Comparison of ENCODE assay signal across 7 mouse cellular contexts in genomic region chr12:70495282-70495922, GRCm38 (mm10). TPM values are rescaled to one million over a fixed set of nuclear protein-coding genes. Genes with fewer than 3 reads are reported as not detected.
A peak's percentile ranks its signal among the peaks of the same experiment; 100 is the strongest.
DNase-seq lines count a peak whose midpoint lies in the region; ATAC-seq and TF ChIP-seq lines count a peak whose summit lies in the region.

No protein-coding gene starts in this region.

- TF ChIP-seq CTCF in lung, adult 2 months (IDR thresholded peaks at IDR 0.05; ENCODE audit: insufficient read depth, low read length): peak; percentile 37; the same call in 1 of the 2 replicates

- no peak for TF ChIP-seq POLR2A in lung, adult 2 months (IDR thresholded peaks at IDR 0.05; ENCODE audit: borderline replicate concordance, extremely low read depth, low read depth, low read length)

- peak; percentile 38; the same call in 1 of the 2 replicates for ATAC-seq in forebrain, embryonic 14.5 days
- ATAC-seq in erythroid progenitor cell, adult 5-6 weeks (replicated peaks; ENCODE audit: low FRiP score, poor library complexity, severe bottlenecking): no peak

- no peaks in the 10 kb centered on the region for H3K4me1 ChIP-seq in forebrain, embryonic 14.5 days (ENCODE audit: control insufficient read depth, insufficient read depth, low read length)
- H3K4me1 ChIP-seq in lung, adult 2 months (ENCODE audit: control insufficient read depth, insufficient read depth, low read length): no peaks in the 10 kb centered on the region

- intact Hi-C loops in left cerebral cortex, postnatal 14 days (cut with DNase I): loop anchor here (1.0 to 5.0 kb wide), 2 partner anchors 127 to 415 kb away; no protein-coding TSS in a partner anchor

- peak; percentile 38 to 57 for DNase-seq in left cerebral cortex, postnatal 14 days (ENCODE audit: low spot score in 2 of 2)
- DNase-seq in left cerebral cortex, adult 8-10 months (ENCODE audit: low spot score in 2 of 2): no peak
- peak; percentile 53 for DNase-seq in cerebellum, adult 9-10 months
- DNase-seq in forebrain, embryonic 14.5 days (ENCODE audit: low spot score): peak; percentile 70
- peak; percentile 10 for DNase-seq in lung, adult 2 months
- DNase-seq in thymus, postnatal 36 days: no peak

- H3K27me3 ChIP-seq in forebrain, embryonic 14.5 days (replicated peaks; ENCODE audit: control insufficient read depth, insufficient read depth, low read length): no peaks in the 10 kb centered on the region

- no peak overlapping the region for H3K4me3 ChIP-seq in forebrain, embryonic 14.5 days (ENCODE audit: low read depth, low read length)
- no peak overlapping the region for H3K4me3 ChIP-seq in lung, adult 2 months (replicated peaks; ENCODE audit: extremely low read depth, low read depth, low read length)

- H3K27ac ChIP-seq in forebrain, embryonic 14.5 days (ENCODE audit: low read depth, low read length): no peak overlapping the region

- H3K4me2 ChIP-seq in forebrain, embryonic 14.5 days (ENCODE audit: low read length): no peak overlapping the region

- H3K36me3 ChIP-seq in forebrain, embryonic 14.5 days (ENCODE audit: control insufficient read depth, insufficient read depth, low read length): no peaks in the 10 kb centered on the region

- no peaks in the 10 kb centered on the region for H3K9me3 ChIP-seq in forebrain, embryonic 14.5 days (replicated peaks; ENCODE audit: control insufficient read depth, low read length)

- 24% methylated on average over 4 of the region's 4 CpGs for WGBS in forebrain, embryonic 14.5 days
- WGBS in lung, adult 2 months: 46% methylated on average over 4 of the region's 4 CpGs

- H3K9ac ChIP-seq in forebrain, embryonic 14.5 days (ENCODE audit: low read length): no peak overlapping the region

RNA-seq across cellular contexts. Expression of gene Tmx1, which starts 42.5 kb away (rescaled TPM):
- total RNA-seq in left cerebral cortex, postnatal 14 days (2021): 10 to 100 TPM; 32.9 to 35.9 TPM
- total RNA-seq in left cerebral cortex, adult 8-10 months (2022): 10 to 100 TPM; 30.5 to 33.6 (median 31.4) TPM
- 87.5 and 93.9 TPM in 2 replicates for polyA plus RNA-seq in forebrain, embryonic 14.5 days (2014; fragmentation: Nextera tagmentation; extraction: Ambion mirVana)
- 5.2 and 9.1 TPM in 2 replicates for polyA plus RNA-seq in lung, adult 2 months (2012; rRNA removed)
- 145 and 206 TPM in 2 replicates for total RNA-seq in erythroid progenitor cell, adult 5-6 weeks (2015; ENCODE audit: low replicate concordance)
- total RNA-seq in erythroid progenitor cell, adult 5-6 weeks (2017; ENCODE audit: low replicate concordance): 230 and 329 TPM in 2 replicates

Comparison
In these comparisons a context has a peak if more than half of its experiments do, and no peak if none do; other contexts are left out.
1. DNase-seq: peak in left cerebral cortex, postnatal 14 days (2 of 2), cerebellum, adult 9-10 months (single experiment), forebrain, embryonic 14.5 days (single experiment) and lung, adult 2 months (single experiment); none in left cerebral cortex, adult 8-10 months (0 of 2) and thymus, postnatal 36 days (0 of 2).